Mouse (Mus musculus) heart, postnatal 25 days (tissue): ENCODE results near the gene Smarcb1. TPM values are rescaled to one million over a fixed set of nuclear protein-coding genes. Genes with fewer than 3 reads are reported as not detected.

ENCODE experiments used
- DNase-seq: peaks from one replicate; pipeline ENCODE4 v3.0.0; 2022; ENCODE audit warnings: low spot score
- intact Hi-C: fragments of 180-260 bp; cut with DNase I; formaldehyde crosslinking; loops from one replicate; pipeline ENCODE4 v1.15.1; 2025
- total RNA-seq, 2 experiments: library from RNA; stranded (reverse); gene quantifications; 2 replicates each; pipeline ENCODE4 v1.2.3; 2021

Smarcb1 gene
- total RNA-seq: 10 to 100 TPM; 22.8 to 22.9 TPM

DNA sequence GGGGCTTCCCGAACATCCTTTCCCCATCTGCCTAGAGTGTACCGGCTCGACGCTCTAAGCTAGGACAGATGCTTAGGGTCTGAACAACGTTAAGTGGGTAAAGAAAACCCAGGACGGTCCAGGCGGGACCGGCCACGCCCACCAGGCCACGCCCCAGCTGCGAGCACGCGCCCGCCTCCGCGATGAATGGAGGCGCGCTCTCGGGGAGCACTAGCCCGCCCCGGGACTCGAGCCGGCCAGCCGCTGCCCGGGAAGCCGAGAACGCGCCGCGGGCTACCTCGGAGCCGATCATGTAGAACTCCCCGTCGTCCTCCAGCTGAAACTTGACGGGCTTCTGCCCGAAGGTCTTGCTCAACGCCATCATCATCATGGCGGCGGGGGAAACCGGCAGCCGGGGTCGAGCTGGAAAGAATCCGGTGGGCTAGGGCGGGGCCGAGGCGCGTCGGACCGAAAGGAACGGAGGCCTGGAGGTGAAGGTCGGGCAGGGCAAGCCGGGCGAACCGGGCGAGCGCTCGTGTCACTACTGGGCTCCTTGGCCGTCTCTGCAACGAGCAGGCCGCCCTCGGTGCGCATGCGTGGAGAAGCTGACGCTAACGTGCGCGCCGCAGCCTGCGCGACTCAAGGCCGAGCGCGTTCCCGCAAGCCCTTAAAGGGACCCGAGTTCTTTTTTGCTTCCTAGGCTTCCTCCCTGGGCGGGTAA, at the start of gene Smarcb1:
TSS of gene Smarcb1 (minus strand) at position 592 of the 700 bp plus-strand sequence.
- peak; percentile 91 for DNase-seq
- intact Hi-C loops: loop anchor here (2.0 kb wide), 1 partner anchor 30 kb away; no protein-coding TSS in a partner anchor

DNA sequence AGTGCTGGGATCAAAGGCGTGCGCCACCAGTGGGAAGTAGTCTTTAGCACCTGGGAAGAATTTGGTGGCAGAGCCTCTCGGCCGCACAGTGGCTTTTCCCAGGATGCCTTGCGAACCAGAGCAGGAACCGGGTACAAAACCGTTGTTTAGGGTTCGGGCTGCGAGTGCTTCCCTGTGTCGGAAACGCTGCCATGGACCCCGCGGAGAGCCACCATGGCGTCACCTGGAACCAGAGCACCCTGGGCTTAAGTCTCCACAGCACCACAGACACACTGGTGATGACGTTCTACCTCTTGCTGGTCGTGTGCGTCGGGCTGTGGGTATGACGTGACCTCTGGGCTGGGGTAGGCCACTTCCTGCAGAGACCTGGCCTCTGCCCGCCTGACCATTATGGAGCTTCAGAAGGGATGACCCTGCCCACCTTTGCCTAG, 33.0 kb upstream of the Smarcb1 start, which contains the start of gene Gm5134:
TSS of gene Gm5134 (plus strand) at position 134 of the 431 bp plus-strand sequence.
- no peak for DNase-seq
- intact Hi-C loops: no loop called here

DNA sequence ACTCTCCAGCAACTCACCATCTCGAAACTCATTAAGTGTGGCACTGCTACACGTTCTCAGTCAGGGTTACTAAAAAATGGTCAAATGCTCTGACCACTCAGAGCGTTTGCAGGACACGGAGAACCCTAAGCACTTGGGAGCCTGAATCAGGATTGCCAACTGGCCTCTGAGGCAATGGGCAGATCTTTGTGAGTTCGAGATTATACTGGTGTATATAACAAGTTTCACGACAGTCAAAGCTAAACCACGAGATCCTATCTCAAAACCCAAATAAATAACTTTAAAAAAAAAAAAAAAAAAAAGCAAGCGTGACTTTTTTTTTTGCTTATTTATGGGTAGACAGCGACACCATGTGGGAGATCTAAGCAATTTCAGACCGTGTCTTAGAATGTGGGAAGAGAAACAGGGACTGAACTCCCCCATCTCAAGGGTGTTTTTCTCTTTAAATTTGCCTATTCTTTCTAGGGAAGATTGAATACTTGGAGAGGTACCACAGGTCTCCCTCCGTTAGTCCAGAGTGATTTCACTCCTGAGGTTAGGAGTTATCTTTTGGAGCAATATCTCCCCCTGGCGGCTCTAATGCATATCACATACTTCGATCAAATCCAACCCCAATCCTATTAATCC, 30.1 kb upstream of the Smarcb1 start:
- intact Hi-C loops: loop anchor here (1.0 to 2.0 kb wide), 4 partner anchors 31 to 207 kb away; partner anchors contain the start of gene Smarcb1
- no peak for DNase-seq

DNA sequence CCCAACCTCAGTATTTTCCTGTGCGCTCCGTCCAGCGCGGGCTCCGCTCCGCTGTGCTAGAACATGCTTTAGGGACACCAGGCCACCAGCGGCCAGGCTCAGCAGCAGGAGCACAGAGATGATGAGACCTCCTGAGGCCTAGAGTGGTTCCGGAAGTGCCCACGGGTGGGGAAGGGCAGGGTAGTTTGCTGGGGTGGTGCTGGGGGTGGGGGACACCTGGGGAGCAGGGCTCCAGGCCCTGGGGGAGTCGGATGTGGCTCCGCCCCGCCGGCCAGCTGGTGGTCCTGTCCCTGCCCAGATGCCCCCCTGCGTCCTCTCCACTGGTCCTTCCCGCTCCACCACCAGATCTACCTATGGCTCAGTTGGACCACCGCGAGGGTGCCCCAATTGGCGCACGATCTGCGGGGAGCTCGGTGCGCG, 29.4 kb upstream of the Smarcb1 start:
- no peak for DNase-seq
- intact Hi-C loops: loop anchor here (1.0 to 2.0 kb wide), 4 partner anchors 30 to 206 kb away; partner anchors contain the start of gene Smarcb1

DNA sequence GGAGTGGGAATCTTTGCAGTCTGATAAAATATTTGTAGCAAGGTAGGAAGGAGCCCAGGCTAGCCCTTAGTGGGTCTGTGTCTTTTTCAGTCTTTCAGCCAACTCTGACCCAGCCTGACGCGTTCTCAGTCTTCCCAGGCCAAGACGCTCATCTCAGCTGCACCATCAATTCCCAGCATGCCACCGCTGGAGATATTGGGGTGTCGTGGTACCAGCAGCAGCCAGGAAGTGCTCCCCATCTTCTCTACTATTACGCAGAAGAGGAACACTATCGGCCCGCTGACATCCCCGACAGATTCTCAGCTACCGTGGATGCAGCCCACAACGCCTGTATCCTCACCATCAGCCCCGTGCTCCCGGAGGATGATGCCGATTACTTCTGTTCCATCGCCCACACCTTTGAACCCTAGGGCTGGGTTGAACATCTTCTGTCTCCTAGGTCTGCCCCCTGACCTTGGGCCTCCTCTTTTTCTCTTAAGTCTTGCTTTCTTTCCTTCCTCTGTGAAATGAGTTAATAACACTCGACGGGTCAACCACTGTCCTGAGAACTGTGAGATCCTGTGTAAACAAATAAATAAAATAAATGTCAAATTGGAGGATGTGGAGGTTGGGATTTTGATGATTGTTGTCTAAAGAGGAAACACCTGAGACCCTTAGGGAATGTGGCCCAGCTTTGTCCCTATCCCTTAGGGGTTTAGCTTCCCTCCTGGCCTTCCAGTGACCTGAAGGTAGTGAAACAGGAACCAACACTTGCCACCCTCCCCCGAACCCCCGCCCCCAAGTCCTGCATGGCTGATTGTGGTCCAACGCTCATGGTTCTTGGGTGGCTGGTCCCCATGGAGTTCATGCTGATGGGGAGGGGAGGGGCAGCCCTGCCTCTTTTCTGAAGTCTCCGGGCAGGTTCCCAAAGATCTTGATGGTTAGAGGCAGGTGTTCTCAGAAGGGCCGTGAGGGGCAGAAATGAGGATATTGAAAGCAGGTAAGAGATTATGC, 27.9 kb upstream of the Smarcb1 start:
- intact Hi-C loops: loop anchor here (2.0 to 5.0 kb wide), 3 partner anchors 29 to 205 kb away; partner anchors contain the start of genes Cabin1 and Smarcb1
- DNase-seq: no peak

DNA sequence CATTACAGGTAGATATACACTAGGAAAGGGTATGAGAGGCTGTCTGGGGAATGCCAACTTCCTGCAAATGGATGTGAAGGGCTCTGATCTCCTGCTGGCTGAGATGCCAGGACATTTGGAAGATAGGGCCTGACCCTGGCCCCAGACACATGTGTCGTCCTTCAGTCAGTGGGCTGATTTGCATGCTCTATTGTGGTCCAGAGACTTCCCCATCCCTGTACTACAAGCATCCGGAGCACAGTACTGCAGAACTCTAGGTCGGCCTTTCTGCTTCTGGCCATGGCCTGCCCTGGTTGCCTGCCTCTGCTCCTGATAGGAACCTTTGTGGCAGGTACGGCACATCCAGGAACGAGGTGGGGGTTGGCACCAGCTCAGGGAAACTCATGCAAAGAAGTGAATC, 26.7 kb upstream of the Smarcb1 start:
- DNase-seq: no peak
- intact Hi-C loops: loop anchor here (5.0 kb wide), 1 partner anchor 186 kb away; the partner anchor contains the start of gene Cabin1

DNA sequence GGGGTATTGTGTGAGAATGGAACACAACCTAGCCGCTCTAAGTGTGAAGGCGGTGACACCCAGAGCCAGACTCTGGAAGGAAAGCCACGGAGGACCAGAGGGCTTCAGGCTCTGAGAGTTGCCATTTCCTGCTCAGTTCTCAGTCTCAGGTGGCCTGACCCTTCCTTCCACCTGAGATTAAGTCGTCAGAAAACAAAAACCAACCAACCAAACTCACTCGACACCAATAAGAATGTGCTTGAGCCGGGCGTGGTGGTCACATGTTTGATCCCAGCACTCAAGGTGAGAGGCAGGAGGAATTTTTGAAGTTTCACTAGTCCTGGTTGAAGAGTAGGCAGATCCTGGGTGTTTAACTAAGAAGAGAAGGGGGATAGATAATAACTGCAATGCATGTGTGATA, 24.5 kb upstream of the Smarcb1 start:
- DNase-seq: no peak
- intact Hi-C loops: loop anchor here (5.0 kb wide), 1 partner anchor 184 kb away; the partner anchor contains the start of gene Cabin1

DNA sequence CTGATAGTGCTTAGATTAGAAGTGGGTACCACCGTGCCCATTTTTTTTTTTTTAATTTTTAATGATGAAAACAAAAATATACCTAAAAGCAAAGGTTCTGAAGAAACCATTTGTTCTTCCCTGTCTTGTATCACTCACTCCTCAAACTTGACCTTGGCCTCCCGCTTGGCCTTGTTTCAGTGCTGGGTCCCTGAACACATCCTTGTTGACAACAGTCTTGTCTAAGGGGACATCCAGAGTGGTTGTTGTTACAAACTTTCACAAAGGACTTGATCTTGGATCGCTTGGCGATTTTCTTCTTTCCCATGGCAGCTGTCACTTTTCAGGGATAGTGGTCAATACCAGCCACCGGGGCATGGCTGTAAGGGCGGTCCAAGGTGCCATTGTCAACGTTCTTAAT, 23.8 kb upstream of the Smarcb1 start:
- DNase-seq: no peak
- intact Hi-C loops: loop anchor here (5.0 kb wide), 1 partner anchor 183 kb away; the partner anchor contains the start of gene Cabin1

DNA sequence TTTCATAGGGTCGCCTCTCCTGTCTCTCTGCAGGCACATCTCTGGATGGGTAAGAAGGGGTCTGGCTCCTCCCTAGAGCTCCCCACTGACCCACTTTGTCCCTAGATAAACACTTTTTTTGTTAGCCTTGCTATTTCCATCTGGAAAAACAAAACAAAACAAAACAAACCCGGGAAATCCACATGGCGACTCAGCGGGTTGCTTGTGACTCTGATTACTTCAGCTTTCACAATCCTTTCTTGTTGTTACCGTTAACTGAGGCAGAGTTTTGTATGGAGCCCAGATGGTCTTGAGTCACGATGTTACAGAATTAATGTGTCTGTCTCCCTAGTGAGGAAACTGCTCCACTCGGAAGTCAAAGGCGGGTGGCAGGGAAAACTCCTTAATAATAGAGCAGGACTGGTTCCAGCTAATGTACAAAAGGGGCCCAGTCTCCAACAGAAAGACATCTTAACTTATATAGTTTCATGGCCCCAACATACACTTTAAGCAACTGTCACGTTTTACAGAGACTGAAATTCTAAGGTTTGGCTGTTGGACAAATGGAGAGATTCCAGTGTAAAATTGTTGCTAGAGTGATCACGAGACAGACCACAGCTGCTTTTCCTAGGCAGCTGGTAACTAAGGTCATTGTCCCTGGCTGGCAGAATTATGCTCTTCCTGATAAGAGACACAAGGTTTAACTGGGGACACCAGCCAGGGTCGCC, 22.8 kb upstream of the Smarcb1 start:
- intact Hi-C loops: no loop called here
- no peak for DNase-seq

DNA sequence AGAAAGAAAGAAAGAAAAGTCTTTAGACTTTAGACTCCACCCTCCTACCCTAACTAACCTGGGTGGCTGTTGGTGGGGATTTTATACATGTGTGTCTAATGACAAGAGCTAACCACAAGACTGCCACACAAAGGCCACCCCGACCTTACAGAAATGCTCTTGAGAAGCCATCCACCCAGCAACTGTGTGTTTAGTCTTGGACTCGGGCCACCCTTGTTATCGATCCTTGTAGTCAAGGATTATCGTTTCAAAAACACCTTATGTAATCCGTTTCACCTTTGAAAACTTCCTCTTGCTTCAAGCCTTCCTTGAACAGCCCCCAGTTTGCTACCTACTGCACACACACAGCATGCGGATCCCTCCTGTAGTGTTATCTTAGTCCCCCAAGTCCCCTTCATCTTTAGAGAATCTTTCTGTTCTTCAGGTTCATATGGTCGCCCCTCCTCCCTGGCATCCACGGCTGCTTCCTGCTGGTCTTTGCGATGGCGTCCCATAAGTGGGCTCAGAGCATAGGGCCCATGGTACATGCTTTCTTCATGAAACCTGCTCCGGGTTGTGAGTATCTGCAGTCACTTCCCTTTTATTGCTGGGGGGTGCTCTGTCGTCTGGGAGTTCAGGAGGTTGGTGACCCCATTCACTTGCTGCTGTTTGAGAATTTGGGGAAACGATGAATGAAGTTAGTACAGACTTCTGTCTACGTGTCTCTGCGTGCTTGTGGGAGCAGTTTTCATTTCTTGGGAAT, 21.5 kb upstream of the Smarcb1 start, which contains the start of gene Vpreb3:
TSS of gene Vpreb3 (plus strand) at position 322 of the 742 bp plus-strand sequence.
- intact Hi-C loops: no loop called here
- no peak for DNase-seq

DNA sequence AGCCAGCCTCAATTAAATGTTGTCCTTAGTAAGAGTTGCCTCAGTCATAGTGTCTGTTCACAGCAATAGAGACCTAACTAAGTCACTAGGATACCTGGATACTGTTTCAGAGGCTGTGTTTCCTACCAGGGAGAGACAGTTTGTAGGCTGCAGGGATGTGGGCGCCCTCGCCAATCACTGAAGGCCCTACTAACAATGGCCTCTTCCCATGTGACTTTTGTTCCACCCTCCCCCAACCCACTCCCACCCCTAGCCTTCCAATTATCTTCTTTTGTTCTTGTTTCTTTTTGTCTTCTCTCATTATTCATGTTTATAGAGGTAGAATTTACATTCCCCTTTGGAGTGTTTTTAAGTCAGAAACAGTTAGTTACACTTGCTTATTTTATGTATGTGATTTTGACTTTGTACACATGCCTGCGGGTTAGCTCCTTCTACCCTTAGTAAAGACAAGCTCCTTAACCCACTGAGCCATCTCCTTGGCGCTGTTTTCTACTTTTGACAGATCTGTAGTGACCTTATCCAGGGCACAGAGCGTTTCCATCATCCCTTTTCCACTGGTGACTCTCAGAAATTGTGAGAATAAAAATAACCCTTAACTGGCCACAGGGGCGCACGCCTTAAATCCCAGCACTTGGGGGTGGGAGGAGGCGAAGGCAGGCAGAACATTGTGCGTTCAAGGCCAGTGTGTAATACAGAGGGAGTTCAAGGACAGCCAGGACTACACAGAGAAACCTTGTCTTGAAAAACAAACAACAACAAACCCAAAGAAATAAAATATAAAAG, 19.8 kb upstream of the Smarcb1 start:
- DNase-seq: no peak
- intact Hi-C loops: no loop called here

DNA sequence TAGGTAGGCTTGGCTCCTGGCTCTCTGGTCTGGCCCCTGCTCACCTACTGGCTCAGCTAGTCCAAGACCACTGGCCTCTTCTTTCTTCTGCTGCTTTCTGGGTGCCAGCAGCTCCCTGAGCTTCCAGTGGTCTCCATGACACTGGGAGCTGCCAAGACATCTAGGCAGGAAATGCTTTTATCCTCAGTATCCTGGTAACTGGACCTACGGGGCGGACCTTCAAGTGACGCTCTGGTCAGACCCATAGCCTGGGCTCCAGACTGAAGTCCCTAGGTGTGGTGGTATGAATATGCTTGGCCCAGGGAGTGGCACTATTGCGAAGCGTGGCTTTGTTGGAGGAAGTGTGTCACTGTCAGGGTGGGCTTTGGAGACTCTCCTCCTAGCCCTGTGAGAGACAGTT, 19.1 kb upstream of the Smarcb1 start, which contains the start of gene Gm867:
TSS of gene Gm867 (minus strand) at position 153 of the 400 bp plus-strand sequence.
- intact Hi-C loops: no loop called here
- no peak for DNase-seq

DNA sequence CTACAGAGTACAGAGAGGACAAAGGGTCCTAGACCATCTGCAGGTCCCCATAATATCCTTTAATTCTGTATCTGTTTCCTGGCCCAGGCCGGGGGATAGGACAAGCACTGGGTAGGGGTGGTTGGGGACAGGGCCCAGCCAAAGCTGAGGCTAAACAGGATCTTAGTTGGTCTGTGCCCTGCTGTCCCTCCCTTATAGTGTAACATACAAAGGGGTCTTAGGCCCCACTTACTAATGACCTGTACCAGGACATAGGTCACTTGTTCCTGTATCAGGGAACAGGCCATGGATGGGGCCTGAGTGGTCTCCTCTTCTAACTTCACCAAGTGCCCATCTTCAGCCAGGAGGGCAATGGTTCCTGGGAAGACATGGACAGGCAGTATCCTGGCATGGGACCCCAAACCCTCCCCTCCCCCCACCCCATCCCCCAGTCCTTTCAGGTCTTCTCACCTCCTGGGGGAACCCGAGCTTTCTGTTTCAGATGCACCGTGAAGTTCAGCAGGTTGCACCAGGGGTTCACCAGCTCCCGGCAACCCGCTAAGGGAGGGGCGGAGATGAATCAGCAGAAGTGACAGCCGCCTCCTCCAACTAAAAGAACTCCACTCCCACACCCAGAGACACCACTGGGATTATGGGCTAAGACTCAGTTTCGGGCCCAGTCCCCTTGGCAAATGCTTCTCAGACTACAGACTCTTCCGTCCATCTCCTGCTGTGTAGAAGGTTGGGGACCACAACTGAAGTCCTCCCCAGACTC, 18.2 kb upstream of the Smarcb1 start:
- intact Hi-C loops: no loop called here
- no peak for DNase-seq

DNA sequence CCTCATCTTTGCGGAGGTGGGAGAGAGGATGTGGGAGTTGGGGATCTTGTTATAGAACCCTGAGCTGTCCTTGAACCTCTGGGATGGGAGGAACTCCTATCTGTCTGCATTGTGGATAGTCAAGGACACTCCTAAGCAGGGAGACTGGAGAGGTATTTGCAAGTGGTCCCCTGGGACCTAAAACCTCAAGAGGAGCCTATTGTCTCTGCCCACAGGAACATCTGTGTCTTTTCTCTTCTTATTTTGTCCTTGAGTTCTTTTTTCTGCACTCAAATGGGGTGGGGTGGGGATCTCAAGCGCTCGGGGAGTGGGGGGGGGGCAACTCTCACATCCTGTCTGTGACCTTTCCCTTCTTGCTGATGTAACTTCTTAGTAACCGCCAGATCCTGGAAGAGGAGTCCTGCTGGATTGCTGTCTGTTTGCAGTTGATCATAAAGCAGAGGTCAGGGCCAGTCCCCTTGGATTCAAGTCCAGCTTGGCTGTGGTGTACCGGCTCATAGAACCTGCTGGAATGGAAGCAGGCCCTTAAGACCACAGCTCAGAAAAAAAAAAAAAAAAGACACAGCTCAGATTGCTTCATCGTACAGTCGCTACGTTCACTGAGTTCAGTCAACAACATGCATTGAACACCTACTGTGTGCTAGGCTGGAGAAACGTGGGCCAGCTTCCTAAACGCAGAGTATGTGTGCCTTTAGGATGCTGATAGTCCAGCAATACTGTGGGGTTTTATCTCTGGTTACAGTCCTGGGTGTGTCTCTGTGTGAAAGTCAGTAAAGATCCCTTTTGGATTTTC, 16.6 kb upstream of the Smarcb1 start:
- intact Hi-C loops: no loop called here
- no peak for DNase-seq

DNA sequence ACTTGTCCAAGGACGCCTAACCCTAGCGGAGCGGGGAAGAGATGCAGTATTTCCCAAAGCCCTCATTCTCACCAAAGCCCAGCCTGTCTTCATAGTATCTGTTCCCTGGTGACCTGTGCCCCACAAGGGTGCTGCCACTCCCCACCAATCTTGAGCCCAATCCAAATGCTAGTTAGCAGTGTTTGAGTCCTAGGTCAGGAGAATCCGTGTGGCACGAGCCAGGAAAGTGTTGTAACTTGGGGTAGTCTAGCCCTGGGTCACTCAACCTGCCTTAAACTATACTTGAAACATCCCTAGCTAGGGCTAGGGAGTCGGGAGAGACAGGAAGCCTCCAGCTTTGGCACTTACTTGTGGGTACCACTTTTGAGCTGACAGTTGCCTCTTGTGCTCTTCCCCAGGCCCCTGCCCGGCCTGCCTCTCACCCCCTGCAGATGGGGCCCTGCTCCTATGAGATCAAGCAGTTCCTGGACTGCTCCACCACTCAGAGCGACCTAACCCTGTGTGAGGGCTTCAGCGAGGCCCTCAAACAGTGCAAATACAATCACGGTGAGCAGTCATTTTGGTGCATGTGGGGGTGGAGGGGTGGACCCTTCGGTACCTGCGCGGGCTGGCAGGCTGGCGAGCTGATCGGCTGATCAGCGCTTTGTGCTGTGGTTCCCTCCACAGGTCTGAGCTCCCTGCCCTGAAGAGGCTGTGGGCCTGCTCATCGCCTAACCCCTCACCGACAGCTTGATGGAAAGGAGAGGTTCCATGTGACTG, 15.7 kb upstream of the Smarcb1 start:
- intact Hi-C loops: no loop called here
- no peak for DNase-seq
